Mouse (Mus musculus): Measurements from ENCODE around the gene Prl3b1.

Gene Prl3b1

GRCm38 (mm10) chr13:27241547-27241946, at the start of gene Prl3b1:
Gene Prl3b1, plus strand, starts transcription at chr13:27241847.
- DNase-seq (ENCODE audit: extremely low read depth, low read depth): no peak

DNA sequence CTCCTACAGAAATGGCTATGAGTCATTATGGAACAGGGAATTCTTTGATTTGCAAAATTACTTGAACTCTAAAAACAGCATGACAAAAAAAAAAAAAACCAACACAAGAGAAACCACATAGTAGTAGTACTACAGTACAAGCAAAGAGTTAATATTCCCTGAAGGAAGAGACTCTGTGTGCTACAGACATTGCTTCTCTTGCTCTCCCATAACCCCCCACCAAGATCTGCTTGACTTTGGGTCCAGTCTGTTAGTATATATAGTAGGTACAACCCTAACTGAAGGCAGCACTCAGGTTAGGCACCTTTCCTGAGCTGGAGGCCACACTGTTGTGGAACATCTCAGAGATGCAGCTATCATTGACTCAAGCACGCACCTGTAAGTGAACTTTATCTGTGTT, 45.3 kb upstream of the Prl3b1 start, which contains the start of gene Prl3c1:
Gene Prl3c1 (plus strand): TSS at position 301 of the 400 bp plus-strand sequence.
- no peak for DNase-seq (ENCODE audit: extremely low read depth, low read depth)

DNA sequence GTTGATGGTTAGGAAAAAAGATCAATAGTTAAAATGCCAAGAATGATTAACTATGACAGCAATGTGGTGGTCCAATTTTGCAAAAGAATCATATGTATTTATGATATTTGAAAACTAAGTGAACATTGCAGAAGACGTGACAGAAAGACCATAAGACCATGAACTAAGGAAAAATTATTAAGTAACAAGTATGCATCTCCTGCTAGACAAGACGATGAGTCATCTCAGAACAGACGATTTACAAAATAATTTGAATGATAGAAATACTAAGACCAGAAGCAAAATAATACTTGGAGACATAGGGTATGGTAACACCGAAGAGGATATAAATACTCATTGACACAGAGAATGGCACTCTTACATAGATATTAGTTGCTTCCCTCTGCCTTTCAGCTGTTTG, 17.5 kb downstream of the Prl3b1 start, which contains the start of gene Prl3a1:
Gene Prl3a1 (plus strand): TSS at position 301 of the 400 bp plus-strand sequence.
- DNase-seq (ENCODE audit: extremely low read depth, low read depth): no peak

Measured in MEL-GATA-1-ER (cell line).